Mouse (Mus musculus): ENCODE results near the gene Rtraf.

Gene Rtraf

GRCm38 (mm10) chr14:19796541-19797304 lies 26.9 kb downstream of the Rtraf start:
- DNase-seq = no peak

GRCm38 (mm10) chr14:19794881-19795280 lies 28.7 kb downstream of the Rtraf start:
- DNase-seq = no peak

- no peak for DNase-seq
Measured at GRCm38 (mm10) chr14:19788443-19788842, 35.2 kb downstream of the Rtraf start.

DNA sequence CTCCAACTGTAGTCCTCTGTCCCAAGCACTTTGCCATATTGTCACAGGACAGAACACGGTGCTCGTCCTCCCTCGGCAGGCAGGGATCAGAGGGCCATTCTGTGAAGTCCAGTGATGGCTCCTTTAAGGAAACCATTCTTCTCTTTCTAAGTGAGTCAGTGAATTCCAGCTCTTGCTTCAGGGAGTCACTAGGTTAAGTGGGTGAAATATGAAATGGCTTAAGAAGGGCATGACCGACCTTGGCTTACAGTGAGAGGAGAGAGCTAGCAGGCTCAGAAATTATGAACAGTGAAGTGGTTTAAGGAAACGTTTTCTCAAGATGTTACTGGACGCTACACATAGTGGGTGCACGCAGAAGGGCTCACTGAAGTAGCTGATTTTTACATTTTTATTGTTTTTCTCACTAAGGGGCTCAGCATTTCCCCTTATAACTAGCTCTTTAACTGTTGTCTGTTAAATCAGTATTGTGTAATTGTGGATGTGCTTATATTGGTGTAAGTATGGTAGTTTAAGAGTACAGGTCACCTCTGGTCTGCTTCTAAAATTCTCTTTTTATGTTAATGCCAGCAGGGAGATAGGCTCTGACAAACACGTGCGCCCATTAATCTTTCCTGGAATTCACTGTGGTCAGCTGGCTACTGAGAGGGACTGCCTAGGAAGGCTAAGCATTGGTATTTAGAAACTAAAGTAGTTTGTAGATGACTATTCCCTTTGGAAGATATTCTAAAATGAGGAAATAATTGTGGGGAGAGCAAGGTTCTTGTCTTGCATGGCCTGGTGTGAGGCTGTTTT lies 37.6 kb downstream of the Rtraf start:
- DNase-seq = no peak

GRCm38 (mm10) chr14:19777945-19778344 lies 45.7 kb downstream of the Rtraf start:
- no peak for DNase-seq

DNA sequence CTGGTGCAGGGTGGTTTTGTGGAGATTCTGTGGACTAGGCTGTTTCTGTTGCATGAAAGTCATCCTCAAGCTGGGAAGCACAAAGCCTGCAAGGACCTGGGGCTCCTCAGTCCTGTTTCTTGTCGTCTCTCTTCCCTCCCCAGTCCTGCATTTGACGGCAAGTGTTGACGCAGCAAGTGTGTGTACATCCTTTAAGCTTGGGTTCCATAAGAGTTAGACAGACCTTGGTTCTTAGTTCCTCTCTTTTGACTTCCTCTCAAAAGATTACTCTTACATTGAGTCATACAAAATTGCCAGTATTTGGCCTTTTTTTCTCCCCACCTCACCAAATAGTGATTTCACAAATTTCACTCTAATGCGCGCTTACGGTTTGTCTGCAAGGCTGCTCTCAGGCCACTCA lies 46.3 kb downstream of the Rtraf start:
- DNase-seq = no peak

DNA sequence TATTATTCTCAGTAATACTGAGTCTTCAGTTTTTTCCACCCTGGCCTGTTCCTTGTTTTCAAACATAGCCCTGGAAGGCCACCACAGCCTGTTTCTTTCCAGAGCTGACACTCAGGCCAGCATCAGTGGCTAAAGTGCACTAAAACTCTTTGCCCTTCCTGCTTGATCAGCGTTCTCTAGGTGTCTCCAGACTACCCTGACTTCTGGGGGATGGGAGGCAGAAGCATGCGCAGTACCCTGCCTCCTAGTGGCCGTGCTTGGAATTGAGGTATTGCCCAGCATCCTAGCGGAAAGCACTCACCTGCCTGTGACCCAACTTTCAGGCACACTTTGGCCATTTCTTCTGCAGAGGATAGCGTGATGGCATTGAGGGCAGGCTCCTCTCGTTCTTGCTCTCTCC lies 46.7 kb downstream of the Rtraf start:
- no peak for DNase-seq

- DNase-seq = no peak
Measured at GRCm38 (mm10) chr14:19776179-19776578, 47.4 kb downstream of the Rtraf start.

- DNase-seq = no peak
Measured at GRCm38 (mm10) chr14:19775491-19775890, 48.1 kb downstream of the Rtraf start.

- DNase-seq = no peak
Measured at GRCm38 (mm10) chr14:19774036-19774628, 49.5 kb downstream of the Rtraf start.

- no peak for DNase-seq
Measured at GRCm38 (mm10) chr14:19771173-19771572, 52.5 kb downstream of the Rtraf start.

DNA sequence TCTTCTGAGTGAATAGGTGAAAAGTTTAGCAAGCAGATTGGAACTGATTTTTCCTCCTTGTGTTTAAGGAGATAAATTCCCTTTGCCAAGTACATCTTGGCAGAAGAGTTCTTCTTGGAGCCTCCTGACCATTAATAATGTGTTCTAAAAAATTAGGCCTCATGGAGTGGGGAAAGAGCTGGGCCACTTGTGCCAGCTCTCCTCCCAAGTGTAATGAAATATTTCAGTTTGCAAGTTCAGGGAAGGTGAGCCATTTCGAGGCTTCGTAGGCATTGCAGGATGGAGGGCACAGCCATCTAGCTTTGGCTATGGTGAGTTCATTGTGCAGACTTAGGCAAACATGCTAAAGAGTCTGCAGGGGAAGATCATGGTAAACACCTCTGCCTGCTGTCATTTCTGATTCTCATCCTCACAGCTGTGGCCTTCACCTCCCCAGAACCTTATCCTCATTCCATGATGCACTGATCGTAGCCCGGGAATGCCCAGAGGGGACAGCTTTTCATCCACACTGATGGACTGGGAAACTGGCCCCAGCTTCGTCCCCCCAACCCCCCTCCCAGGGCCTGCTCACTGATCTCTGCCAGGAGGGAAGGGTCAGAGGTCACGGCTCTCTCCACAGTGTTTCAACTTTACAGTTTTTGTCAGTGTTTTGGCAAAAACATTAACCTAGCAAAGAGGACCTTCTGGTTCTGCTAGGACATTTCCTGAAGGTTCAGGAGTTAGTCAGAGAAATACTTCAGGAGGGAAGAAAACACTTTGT lies 54.0 kb downstream of the Rtraf start:
- no peak for DNase-seq

DNA sequence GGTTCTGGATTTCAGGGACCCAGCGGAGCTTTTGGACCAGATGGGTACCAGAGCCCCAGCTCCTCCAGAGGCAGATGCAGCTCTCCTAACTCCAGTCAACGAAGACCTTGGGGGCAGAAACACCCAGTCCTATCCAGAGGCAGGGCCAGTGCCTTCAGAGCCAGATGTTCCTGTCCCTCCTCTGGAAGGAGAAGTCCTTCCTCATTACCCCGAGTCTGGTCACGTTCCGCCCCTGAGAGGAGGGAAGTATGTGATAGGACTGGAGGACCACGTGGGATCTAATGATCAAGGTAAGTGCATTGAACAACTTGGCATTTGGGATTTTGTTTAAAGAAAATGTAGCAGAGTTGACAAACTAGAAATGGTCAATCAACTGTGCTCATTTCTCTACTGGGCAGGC lies 55.0 kb downstream of the Rtraf start:
- DNase-seq = no peak

- DNase-seq = no peak
Measured at GRCm38 (mm10) chr14:19766380-19766649, 57.3 kb downstream of the Rtraf start.

GRCm38 (mm10) chr14:19765539-19766379 lies 57.9 kb downstream of the Rtraf start:
- no peak for DNase-seq

DNA sequence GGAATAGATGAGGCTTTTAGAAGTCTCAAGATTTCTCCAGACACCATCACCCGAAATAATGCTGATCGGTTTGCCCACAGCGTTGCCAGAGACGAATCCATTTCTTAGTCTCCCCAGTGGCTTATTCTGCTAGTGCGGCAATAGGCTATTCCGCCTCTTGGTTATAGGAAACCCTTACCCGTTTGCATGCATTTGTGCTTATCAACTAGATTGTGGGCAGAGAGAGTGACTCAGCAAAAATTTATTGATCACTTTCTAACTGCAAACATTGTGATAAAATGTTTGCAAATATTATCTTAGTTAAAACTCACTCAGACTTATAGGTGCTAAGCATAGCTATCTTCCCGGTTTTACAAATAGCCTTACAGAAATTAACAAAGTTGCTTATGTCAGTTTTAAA lies 59.3 kb downstream of the Rtraf start:
- DNase-seq = no peak

GRCm38 (mm10) chr14:19763527-19763926 lies 60.1 kb downstream of the Rtraf start:
- no peak for DNase-seq

DNA sequence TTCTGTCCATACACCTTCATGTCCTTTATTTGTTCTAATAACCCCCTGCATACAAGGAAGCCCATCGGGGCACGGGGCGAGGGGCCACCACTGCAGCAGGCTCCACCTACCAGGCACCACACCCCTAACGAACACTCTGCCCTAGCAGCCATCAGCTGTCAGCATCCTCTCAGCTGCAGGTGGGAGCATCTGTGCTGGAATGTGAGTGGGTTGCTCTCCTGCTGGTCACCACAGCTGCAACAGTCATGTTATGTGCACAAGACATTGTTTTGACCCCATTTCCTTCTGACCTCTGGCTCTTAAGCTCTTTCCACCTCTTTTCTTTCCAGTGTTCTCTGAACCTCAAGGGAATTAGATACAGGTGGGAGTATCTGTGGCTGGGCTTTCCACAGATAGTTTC lies 61.6 kb downstream of the Rtraf start:
- no peak for DNase-seq

Data from right cerebral cortex, adult 18-20 months (tissue).